Mouse (Mus musculus) sigmoid colon, adult 10 weeks (tissue): ENCODE results near the gene Fthl17c. TPM values are rescaled to one million over a fixed set of nuclear protein-coding genes. Genes with fewer than 3 reads are reported as not detected.

Experiments
- polyA plus RNA-seq: library from polyadenylated mRNA; stranded (reverse); fragments of 350-450 nt; fragmentation: Illumina TruSeq; extraction: RNeasy Lipid Tissue Mini Kit (QIAGEN cat#74804); gene quantifications from one replicate; pipeline ENCODE4 v1.2.3, GENCODE M21; 2014; ENCODE audit warnings: low read depth, low replicate concordance

The Fthl17c gene
- not detected for polyA plus RNA-seq

GRCm38 (mm10) chrX:8976459-8976858 lies at the start of gene Fthl17c:
Fthl17c (minus strand) TSS chrX:8976559.

GRCm38 (mm10) chrX:8986655-8987054 lies 10.3 kb upstream of the Fthl17c start, which contains the start of gene Fthl17d:
Fthl17d (minus strand) TSS chrX:8986755.

GRCm38 (mm10) chrX:8962875-8963274 lies 13.5 kb downstream of the Fthl17c start, which contains the start of gene Fthl17b:
Fthl17b (minus strand) TSS chrX:8962975.

Other genes with a start within 250 kb of the Fthl17c start
- gene Ssx9, start 228.1 kb downstream of the Fthl17c start, polyA plus RNA-seq: not detected
- gene Ssxb5, start 172.9 kb downstream of the Fthl17c start, polyA plus RNA-seq: not detected
- not detected for gene Gm6592, start 132.6 kb downstream of the Fthl17c start, polyA plus RNA-seq
- gene Gm5751, start 102.3 kb downstream of the Fthl17c start, polyA plus RNA-seq: not detected
- gene B630019K06Rik, start 84.2 kb downstream of the Fthl17c start, polyA plus RNA-seq: 5.8 TPM
- not detected for gene Fthl17b, start 13.6 kb downstream of the Fthl17c start, polyA plus RNA-seq
- not detected for gene Fthl17d, start 10.2 kb upstream of the Fthl17c start, polyA plus RNA-seq
- gene Fthl17e, start 56.9 kb upstream of the Fthl17c start, polyA plus RNA-seq: not detected
- not detected for gene Fthl17f, start 86.5 kb upstream of the Fthl17c start, polyA plus RNA-seq
- not detected for gene 4930402K13Rik, start 128.0 kb upstream of the Fthl17c start, polyA plus RNA-seq
- 3.8 TPM for gene Lancl3, start 223.3 kb upstream of the Fthl17c start, polyA plus RNA-seq